Mouse (Mus musculus) skeletal muscle tissue, adult 2 months (tissue): ENCODE measurements at regions not wholly inside any gene's neighbourhood (a gene's known extent, or its start where the extent isn't known, plus 50 kb on each side); places are given as distances from the start of the nearest gene placed in this dataset.
A peak's percentile ranks its signal among the peaks of the same experiment; 100 is the strongest.

ENCODE experiments used
- DNase-seq: peaks from one replicate; pipeline ENCODE4 v3.0.0-alpha.2; 2012; ENCODE audit warnings: low read depth, low spot score

GRCm38 (mm10) chr14:113566885-113567284, 252.5 kb downstream of the Tpm3-rs7 start:
- DNase-seq: no peak

GRCm38 (mm10) chr14:113590811-113591210, 276.4 kb downstream of the Tpm3-rs7 start:
- DNase-seq: peak; percentile 44

GRCm38 (mm10) chr14:113627115-113627514, 312.7 kb downstream of the Tpm3-rs7 start:
- no peak for DNase-seq

- DNase-seq: no peak
Observed at GRCm38 (mm10) chr14:113651296-113651695, 336.9 kb downstream of the Tpm3-rs7 start.

GRCm38 (mm10) chr14:113656864-113657263, 342.5 kb downstream of the Tpm3-rs7 start:
- no peak for DNase-seq

GRCm38 (mm10) chr14:113668660-113669059, 354.3 kb downstream of the Tpm3-rs7 start:
- no peak for DNase-seq

- no peak for DNase-seq
Observed at GRCm38 (mm10) chr14:113669386-113669785, 355.0 kb downstream of the Tpm3-rs7 start.

- no peak for DNase-seq
Observed at GRCm38 (mm10) chr14:113710953-113711352, 396.5 kb downstream of the Tpm3-rs7 start.
